ENCODE assay signal across 14 mouse cellular contexts in the genomic region with DNA sequence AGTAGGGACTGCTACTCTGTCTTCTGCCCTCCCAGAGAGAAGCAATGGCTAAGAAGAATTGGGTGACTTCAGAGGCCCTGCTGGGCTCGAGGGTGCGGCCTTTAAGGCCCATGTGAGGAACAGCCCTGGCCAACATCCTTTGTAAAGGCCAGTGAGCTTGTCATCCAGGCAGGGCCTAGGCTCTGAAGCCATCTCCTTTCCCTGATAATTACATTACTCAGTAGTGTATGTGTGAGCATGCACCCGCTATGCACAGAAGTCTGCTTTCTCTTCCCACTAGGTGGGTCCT. TPM values are rescaled to one million over a fixed set of nuclear protein-coding genes. Genes with fewer than 3 reads are reported as not detected.
A peak's percentile ranks its signal among the peaks of the same experiment; 100 is the strongest.
DNase-seq lines count a peak whose midpoint lies in the region; ATAC-seq lines count a peak whose summit lies in the region.
"Had no signal": no experiment of that assay in that cellular context is flagged by ENCODE, and none has a peak within 500 bp of the region (broad histone marks: within the 10 kb centered on the region; RNA-seq: fewer than 3 reads in every experiment).

No protein-coding gene starts in this region.

- no peak overlapping the region for H3K4me3 ChIP-seq in heart, embryonic 16.5 days (ENCODE audit: low read length)
- H3K4me3 ChIP-seq in forebrain, embryonic 11.5 days (ENCODE audit: low read depth, low read length) = no peak overlapping the region
- H3K4me3 ChIP-seq in hindbrain, embryonic 12.5 days = no peak overlapping the region
- no peak overlapping the region for H3K4me3 ChIP-seq in neural tube, embryonic 12.5 days

- no peak for ATAC-seq in heart, embryonic 16.5 days (replicated peaks; ENCODE audit: extremely low read depth, insufficient read depth, low FRiP score)
- no peak for ATAC-seq in forebrain, embryonic 11.5 days (replicated peaks; ENCODE audit: low FRiP score)
- peak; percentile 14; the same call in 1 of the 2 replicates for ATAC-seq in hindbrain, embryonic 12.5 days (ENCODE audit: low FRiP score)
- ATAC-seq in neural tube, embryonic 12.5 days (ENCODE audit: low FRiP score, low read depth) = no peak
- ATAC-seq: CD4-positive, CD25-positive, alpha-beta regulatory T cell, adult 4 months had no signal

- no peaks in the 10 kb centered on the region for H3K9me3 ChIP-seq in heart, embryonic 16.5 days (replicated peaks; ENCODE audit: control insufficient read depth, low read length)
- no peaks in the 10 kb centered on the region for H3K9me3 ChIP-seq in forebrain, embryonic 11.5 days (ENCODE audit: control insufficient read depth, low read length)
- no peaks in the 10 kb centered on the region for H3K9me3 ChIP-seq in hindbrain, embryonic 12.5 days (replicated peaks)
- H3K9me3 ChIP-seq in neural tube, embryonic 12.5 days = no peaks in the 10 kb centered on the region

- no peak overlapping the region for H3K9ac ChIP-seq in heart, embryonic 16.5 days (ENCODE audit: low read length)
- H3K9ac ChIP-seq in forebrain, embryonic 11.5 days (ENCODE audit: low read length) = peak overlapping the region; percentile 9; the same call in 1 of the 2 replicates
- H3K9ac ChIP-seq in hindbrain, embryonic 12.5 days = no peak overlapping the region
- no peak overlapping the region for H3K9ac ChIP-seq in neural tube, embryonic 12.5 days

- H3K27ac ChIP-seq in heart, embryonic 16.5 days (ENCODE audit: low read length) = peak overlapping the region; percentile 57
- H3K27ac ChIP-seq in forebrain, embryonic 11.5 days (ENCODE audit: low read depth, low read length) = peak overlapping the region; percentile 90
- H3K27ac ChIP-seq in hindbrain, embryonic 12.5 days = peak overlapping the region; percentile 81
- peak overlapping the region; percentile 21; the same call in 1 of the 2 replicates for H3K27ac ChIP-seq in neural tube, embryonic 12.5 days
- H3K27ac ChIP-seq: kidney, postnatal 0 days had no signal

- H3K36me3 ChIP-seq in heart, embryonic 16.5 days (ENCODE audit: control insufficient read depth, insufficient read depth) = no peaks in the 10 kb centered on the region
- no peaks in the 10 kb centered on the region for H3K36me3 ChIP-seq in forebrain, embryonic 11.5 days (ENCODE audit: control insufficient read depth, insufficient read depth, low read length)
- H3K36me3 ChIP-seq in hindbrain, embryonic 12.5 days = no peaks in the 10 kb centered on the region
- H3K36me3 ChIP-seq in neural tube, embryonic 12.5 days = no peaks in the 10 kb centered on the region

- intact Hi-C loops in left cerebral cortex, postnatal 4 days (cut with DNase I) = loop anchor here (10.0 kb wide), 1 partner anchor 430 kb away; a partner anchor contains a TSS

- H3K4me1 ChIP-seq in heart, embryonic 16.5 days (ENCODE audit: control insufficient read depth, insufficient read depth, low read length) = peaks cover 33% of the 10 kb centered on the region
- peaks cover 35% of the 10 kb centered on the region for H3K4me1 ChIP-seq in forebrain, embryonic 11.5 days (replicated peaks; ENCODE audit: control insufficient read depth, insufficient read depth, low read length)
- peaks cover 51% of the 10 kb centered on the region for H3K4me1 ChIP-seq in hindbrain, embryonic 12.5 days
- H3K4me1 ChIP-seq in neural tube, embryonic 12.5 days = peaks cover 39% of the 10 kb centered on the region

- no peak overlapping the region for H3K4me2 ChIP-seq in heart, embryonic 16.5 days (ENCODE audit: low read depth, low read length)
- peak overlapping the region; percentile 26 for H3K4me2 ChIP-seq in forebrain, embryonic 11.5 days (ENCODE audit: low read depth, low read length, severe bottlenecking)
- peak overlapping the region; percentile 21; the same call in 1 of the 2 replicates for H3K4me2 ChIP-seq in hindbrain, embryonic 12.5 days (replicated peaks)
- H3K4me2 ChIP-seq in neural tube, embryonic 12.5 days (replicated peaks) = peak overlapping the region; percentile 28

- DNase-seq in heart, adult 9 months (ENCODE audit: low spot score in 2 of 2) = no peak
- no peak for DNase-seq in forebrain, embryonic 11.5 days (ENCODE audit: low spot score)
- no peak for DNase-seq in kidney, adult 11 months
- no peak for DNase-seq in adrenal gland, adult 2 months
- DNase-seq in left cerebral cortex, postnatal 4 days = no peak
- DNase-seq: cerebellum, adult 9-11 months had no signal

- WGBS in heart, embryonic 16.5 days = 89% methylated on average over 3 of the region's 3 CpGs
- WGBS in forebrain, embryonic 11.5 days = 56% methylated on average over 3 of the region's 3 CpGs
- 36% methylated on average over 3 of the region's 3 CpGs for WGBS in hindbrain, embryonic 12.5 days
- WGBS in neural tube, embryonic 12.5 days = 34% methylated on average over 3 of the region's 3 CpGs

- H3K27me3 ChIP-seq in heart, embryonic 16.5 days (ENCODE audit: control insufficient read depth, insufficient read depth, low read length) = no peaks in the 10 kb centered on the region
- H3K27me3 ChIP-seq in forebrain, embryonic 11.5 days (ENCODE audit: control insufficient read depth, insufficient read depth, low read length) = no peaks in the 10 kb centered on the region
- H3K27me3 ChIP-seq in hindbrain, embryonic 12.5 days = peaks cover 10% of the 10 kb centered on the region
- H3K27me3 ChIP-seq in neural tube, embryonic 12.5 days (replicated peaks) = peaks cover 4% of the 10 kb centered on the region; the same call in 1 of the 2 replicates

RNA-seq across cellular contexts. Expression of a gene that starts 15.8 kb away (rescaled TPM):
- polyA plus RNA-seq in heart, embryonic 16.5 days (2015; fragmentation: Nextera tagmentation; extraction: Ambion mirVana) = 6.2 and 6.8 TPM in 2 replicates
- polyA plus RNA-seq in forebrain, embryonic 11.5 days (2014; fragmentation: Nextera tagmentation; extraction: Ambion mirVana) = 10.9 and 11.1 TPM in 2 replicates
- polyA plus RNA-seq in hindbrain, embryonic 12.5 days (2016; fragmentation: Nextera tagmentation; extraction: Ambion mirVana) = 8.7 and 10.2 TPM in 2 replicates
- 4.9 and 6.0 TPM in 2 replicates for polyA plus RNA-seq in neural tube, embryonic 12.5 days (2016; fragmentation: Nextera tagmentation; extraction: Ambion mirVana)
- 1 to 10 TPM; 5.7 to 7.8 TPM for total RNA-seq in adrenal gland, adult 2 months (2021)
- polyA plus RNA-seq in adrenal gland, adult 2 months (2012; rRNA removed) = 12.3 and 13.4 TPM in 2 replicates
- 1 to 10 TPM; 2.4 to 3.4 TPM for total RNA-seq in left cerebral cortex, postnatal 4 days (2021)

RNA-seq across cellular contexts. Expression of a gene that starts 45.0 kb away (rescaled TPM):
- polyA plus RNA-seq in heart, embryonic 16.5 days (2015; fragmentation: Nextera tagmentation; extraction: Ambion mirVana) = 0.59 and 1.2 TPM in 2 replicates
- polyA plus RNA-seq in forebrain, embryonic 11.5 days (2014; fragmentation: Nextera tagmentation; extraction: Ambion mirVana) = 1.3 and 1.8 TPM in 2 replicates
- 1.3 and 1.7 TPM in 2 replicates for polyA plus RNA-seq in hindbrain, embryonic 12.5 days (2016; fragmentation: Nextera tagmentation; extraction: Ambion mirVana)
- 1.6 and 1.8 TPM in 2 replicates for polyA plus RNA-seq in neural tube, embryonic 12.5 days (2016; fragmentation: Nextera tagmentation; extraction: Ambion mirVana)
- total RNA-seq in adrenal gland, adult 2 months (2021) = under 1 TPM; 0.43 to 0.73 TPM
- polyA plus RNA-seq in adrenal gland, adult 2 months (2012; rRNA removed) = 4.7 and 5.6 TPM in 2 replicates
- total RNA-seq in left cerebral cortex, postnatal 4 days (2021) = 1 to 10 TPM; 1.2 TPM

RNA-seq across cellular contexts. Expression of a gene that starts 50.4 kb away (rescaled TPM):
- 31.7 and 34.9 TPM in 2 replicates for polyA plus RNA-seq in heart, embryonic 16.5 days (2015; fragmentation: Nextera tagmentation; extraction: Ambion mirVana)
- 40.4 and 43.1 TPM in 2 replicates for polyA plus RNA-seq in forebrain, embryonic 11.5 days (2014; fragmentation: Nextera tagmentation; extraction: Ambion mirVana)
- 46.8 and 47.6 TPM in 2 replicates for polyA plus RNA-seq in hindbrain, embryonic 12.5 days (2016; fragmentation: Nextera tagmentation; extraction: Ambion mirVana)
- polyA plus RNA-seq in neural tube, embryonic 12.5 days (2016; fragmentation: Nextera tagmentation; extraction: Ambion mirVana) = 49.3 and 54.3 TPM in 2 replicates
- total RNA-seq in adrenal gland, adult 2 months (2021) = 10 to 100 TPM; 30.0 to 36.2 TPM
- 104 and 121 TPM in 2 replicates for polyA plus RNA-seq in adrenal gland, adult 2 months (2012; rRNA removed)
- 10 to 100 TPM; 80.0 to 90.4 TPM for total RNA-seq in left cerebral cortex, postnatal 4 days (2021)

RNA-seq across cellular contexts. Expression of a gene that starts 57.7 kb away (rescaled TPM):
- polyA plus RNA-seq in heart, embryonic 16.5 days (2015; fragmentation: Nextera tagmentation; extraction: Ambion mirVana) = 21.2 and 23.9 TPM in 2 replicates
- polyA plus RNA-seq in forebrain, embryonic 11.5 days (2014; fragmentation: Nextera tagmentation; extraction: Ambion mirVana) = 5.0 and 5.5 TPM in 2 replicates
- 3.9 and 5.1 TPM in 2 replicates for polyA plus RNA-seq in hindbrain, embryonic 12.5 days (2016; fragmentation: Nextera tagmentation; extraction: Ambion mirVana)
- polyA plus RNA-seq in neural tube, embryonic 12.5 days (2016; fragmentation: Nextera tagmentation; extraction: Ambion mirVana) = 3.4 and 3.7 TPM in 2 replicates
- total RNA-seq in adrenal gland, adult 2 months (2021) = 1 to 10 TPM; 3.2 to 3.9 TPM
- polyA plus RNA-seq in adrenal gland, adult 2 months (2012; rRNA removed) = 53.9 and 64.0 TPM in 2 replicates
- total RNA-seq in left cerebral cortex, postnatal 4 days (2021) = 1 to 10 TPM; 1.2 to 1.3 TPM
- polyA plus RNA-seq: CD4-positive, CD25-positive, alpha-beta regulatory T cell, adult 4 months had no signal

RNA-seq across cellular contexts. Expression of a gene that starts 59.2 kb away (rescaled TPM):
- not detected in 2 replicates for polyA plus RNA-seq in heart, embryonic 16.5 days (2015; fragmentation: Nextera tagmentation; extraction: Ambion mirVana)
- not detected in 2 replicates for polyA plus RNA-seq in forebrain, embryonic 11.5 days (2014; fragmentation: Nextera tagmentation; extraction: Ambion mirVana)
- polyA plus RNA-seq in hindbrain, embryonic 12.5 days (2016; fragmentation: Nextera tagmentation; extraction: Ambion mirVana) = not detected in 2 replicates
- polyA plus RNA-seq in neural tube, embryonic 12.5 days (2016; fragmentation: Nextera tagmentation; extraction: Ambion mirVana) = not detected in 2 replicates
- under 1 TPM; 0.20 to 0.59 TPM for total RNA-seq in adrenal gland, adult 2 months (2021)
- polyA plus RNA-seq in adrenal gland, adult 2 months (2012; rRNA removed) = 0.09 and 0.11 TPM in 2 replicates
- total RNA-seq in left cerebral cortex, postnatal 4 days (2021) = not detected
- total RNA-seq: gastrocnemius, postnatal 10 days; left cerebral cortex, adult 18-20 months had no signal
- polyA plus RNA-seq: kidney, postnatal 0 days; liver, embryonic 16.5 days had no signal

Comparison
In these comparisons a context has a peak if more than half of its experiments do, and no peak if none do; other contexts are left out.
1. H3K27ac ChIP-seq: peak in every context shown above with its lines; median percentile 90 in forebrain, embryonic 11.5 days; 81 in hindbrain, embryonic 12.5 days; 57 in heart, embryonic 16.5 days; 21 in neural tube, embryonic 12.5 days.